Mouse (Mus musculus): ENCODE results near the gene Rgs19. TPM values are rescaled to one million over a fixed set of nuclear protein-coding genes. Genes with fewer than 3 reads are reported as not detected.

Rgs19 gene
- polyA plus RNA-seq, 1 experiment from 2014 or later: 66.6 TPM

DNA sequence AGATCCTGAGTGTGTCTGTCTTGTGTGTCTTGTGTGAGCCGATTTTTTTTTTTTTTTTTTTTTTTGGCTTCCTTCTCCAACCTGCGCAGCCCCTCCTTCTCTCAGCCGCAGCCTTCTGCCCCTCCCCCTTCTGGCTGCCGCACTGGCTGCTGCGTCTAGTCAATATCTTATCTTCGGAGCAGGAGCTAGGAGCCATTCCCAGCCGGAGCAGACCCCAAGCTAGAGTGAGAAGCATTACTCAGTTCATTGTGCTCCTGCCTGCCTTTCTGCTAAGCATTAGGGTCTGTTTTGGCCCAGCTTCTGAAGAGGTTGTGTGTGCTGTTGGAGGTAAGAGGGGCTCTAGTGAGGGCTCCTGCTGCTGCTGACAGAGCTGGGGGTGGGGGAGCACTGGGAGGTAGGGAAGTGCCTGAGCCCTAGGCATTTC, 21.1 kb upstream of the Rgs19 start, which contains the start of gene Oprl1:
Oprl1 (plus strand) TSS at position 114 of the 424 bp plus-strand sequence.
- Histone ChIP-seq H3K36me3 (ENCODE audit: control insufficient read depth, insufficient read depth, low read length) (no peaks in the 10 kb centered on the region), H3K27ac (ENCODE audit: low read depth, low read length) (0 out of 2 replicates have a peak within 1 kb of the TSS, but pooled peaks have one; percentile 54), H3K4me1 (ENCODE audit: control insufficient read depth, insufficient read depth, low read length) (peaks cover 5% of the 10 kb centered on the region), H3K4me3 (ENCODE audit: low read depth, low read length) (peak within 1 kb of the TSS; percentile 23), H3K9me3 (ENCODE audit: control insufficient read depth, low read length) (no peaks in the 10 kb centered on the region), H3K4me2 (ENCODE audit: low read depth) (peak within 1 kb of the TSS; percentile 39), H3K9ac (ENCODE audit: low read length) (peak within 1 kb of the TSS; percentile 61), H3K27me3 (ENCODE audit: control insufficient read depth, insufficient read depth, low read length) (no peaks in the 10 kb centered on the region)
- peak; percentile 73 for ATAC-seq (ENCODE audit: insufficient read depth, low FRiP score, low TSS enrichment)
- DNase-seq (ENCODE audit: low spot score): peak; percentile 64
- WGBS: 4% methylated on average over 7 of the region's 7 CpGs

DNA sequence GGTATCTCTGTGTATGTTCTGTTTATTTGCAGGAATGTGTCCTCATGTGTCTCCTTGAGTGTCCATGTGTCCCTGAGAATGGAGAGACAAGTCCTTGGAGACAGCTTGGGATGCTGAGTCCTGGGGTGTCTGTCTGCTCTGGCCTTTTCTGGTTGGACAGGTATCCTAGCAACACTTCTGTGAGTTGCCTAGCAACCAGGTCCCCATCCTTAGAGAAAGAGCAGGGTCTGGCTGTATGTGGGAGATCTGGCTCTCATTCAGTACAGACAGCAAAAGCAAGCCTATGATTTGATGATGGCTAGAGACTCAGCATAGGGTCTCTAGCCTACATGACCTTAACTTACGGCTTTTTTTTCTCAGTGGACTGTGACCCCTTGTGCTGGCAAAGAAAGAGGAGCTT, 20.0 kb upstream of the Rgs19 start:
- Histone ChIP-seq H3K9me3 (ENCODE audit: control insufficient read depth, low read length) (no peaks in the 10 kb centered on the region), H3K27ac (ENCODE audit: low read depth, low read length) (no peak overlapping the region), H3K4me3 (ENCODE audit: low read depth, low read length) (no peak overlapping the region), H3K4me2 (ENCODE audit: low read depth) (no peak overlapping the region), H3K4me1 (ENCODE audit: control insufficient read depth, insufficient read depth, low read length) (peaks cover 5% of the 10 kb centered on the region), H3K36me3 (ENCODE audit: control insufficient read depth, insufficient read depth, low read length) (no peaks in the 10 kb centered on the region), H3K27me3 (ENCODE audit: control insufficient read depth, insufficient read depth, low read length) (no peaks in the 10 kb centered on the region), H3K9ac (ENCODE audit: low read length) (no peak overlapping the region)
- 88% methylated on average over 1 of the region's 1 CpGs for WGBS
- ATAC-seq (ENCODE audit: insufficient read depth, low FRiP score, low TSS enrichment) (peak; percentile 55; the same call in 1 of the 2 replicates), DNase-seq (ENCODE audit: low spot score) (no peak)

DNA sequence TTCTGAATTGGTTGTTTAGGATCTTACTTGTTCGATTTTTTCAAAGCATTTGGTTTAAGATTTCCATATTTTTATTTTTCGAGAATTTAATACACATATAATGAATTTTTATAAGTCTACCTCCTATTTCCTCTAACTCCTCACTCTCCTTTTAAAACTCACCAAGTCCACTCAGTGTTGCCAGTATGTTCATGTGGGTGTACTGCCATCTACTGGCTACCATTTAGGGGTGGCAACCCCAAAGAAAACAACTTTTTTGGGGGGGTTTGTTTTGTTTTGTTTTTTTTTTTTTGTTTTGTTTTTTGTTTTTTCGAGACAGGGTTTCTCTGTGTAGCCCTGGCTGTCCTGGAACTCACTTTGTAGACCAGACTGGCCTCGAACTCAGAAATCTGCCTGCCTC, 12.9 kb upstream of the Rgs19 start:
- Histone ChIP-seq H3K27me3 (ENCODE audit: control insufficient read depth, insufficient read depth, low read length) (no peaks in the 10 kb centered on the region), H3K4me1 (ENCODE audit: control insufficient read depth, insufficient read depth, low read length) (no peaks in the 10 kb centered on the region), H3K27ac (ENCODE audit: low read depth, low read length) (no peak overlapping the region), H3K9me3 (ENCODE audit: control insufficient read depth, low read length) (no peaks in the 10 kb centered on the region), H3K36me3 (ENCODE audit: control insufficient read depth, insufficient read depth, low read length) (no peaks in the 10 kb centered on the region), H3K4me3 (ENCODE audit: low read depth, low read length) (no peak overlapping the region), H3K4me2 (ENCODE audit: low read depth) (no peak overlapping the region), H3K9ac (ENCODE audit: low read length) (no peak overlapping the region)
- ATAC-seq (ENCODE audit: insufficient read depth, low FRiP score, low TSS enrichment): no peak
- DNase-seq (ENCODE audit: low spot score): no peak
- 51% methylated on average over 4 of the region's 4 CpGs for WGBS

DNA sequence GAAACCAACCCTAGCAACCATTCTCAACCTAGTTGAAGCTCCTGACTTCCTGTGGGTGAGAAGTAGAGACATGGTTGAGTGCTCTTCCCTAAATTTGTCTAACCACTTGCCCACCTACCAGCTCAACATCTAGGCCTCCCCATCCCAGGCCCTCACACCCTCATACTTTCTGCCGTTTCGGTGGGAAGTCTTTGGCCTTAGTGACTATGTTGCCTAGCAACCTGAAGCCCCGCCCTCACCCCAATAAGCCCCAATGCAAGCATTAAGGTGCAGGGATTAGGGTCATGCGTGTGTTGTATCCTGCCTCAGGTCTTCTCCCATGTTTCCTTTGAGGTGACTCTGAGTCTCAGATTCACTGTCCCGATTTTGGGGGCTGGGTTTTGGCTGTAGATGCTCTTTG, 4.5 kb upstream of the Rgs19 start, which contains the start of gene Lkaaear1:
Lkaaear1 (minus strand) TSS at position 202 of the 400 bp plus-strand sequence.
- WGBS: 47% methylated on average over 5 of the region's 5 CpGs
- Histone ChIP-seq H3K4me1 (ENCODE audit: control insufficient read depth, insufficient read depth, low read length) (no peaks in the 10 kb centered on the region; the same call in 1 of the 2 replicates), H3K27me3 (ENCODE audit: control insufficient read depth, insufficient read depth, low read length) (no peaks in the 10 kb centered on the region), H3K9me3 (ENCODE audit: control insufficient read depth, low read length) (no peaks in the 10 kb centered on the region), H3K4me2 (ENCODE audit: low read depth) (no peak within 1 kb of the TSS), H3K36me3 (ENCODE audit: control insufficient read depth, insufficient read depth, low read length) (no peaks in the 10 kb centered on the region), H3K9ac (ENCODE audit: low read length) (no peak within 1 kb of the TSS), H3K27ac (ENCODE audit: low read depth, low read length) (no peak within 1 kb of the TSS), H3K4me3 (ENCODE audit: low read depth, low read length) (no peak within 1 kb of the TSS)
- ATAC-seq (ENCODE audit: insufficient read depth, low FRiP score, low TSS enrichment) (no peak), DNase-seq (ENCODE audit: low spot score) (no peak)

DNA sequence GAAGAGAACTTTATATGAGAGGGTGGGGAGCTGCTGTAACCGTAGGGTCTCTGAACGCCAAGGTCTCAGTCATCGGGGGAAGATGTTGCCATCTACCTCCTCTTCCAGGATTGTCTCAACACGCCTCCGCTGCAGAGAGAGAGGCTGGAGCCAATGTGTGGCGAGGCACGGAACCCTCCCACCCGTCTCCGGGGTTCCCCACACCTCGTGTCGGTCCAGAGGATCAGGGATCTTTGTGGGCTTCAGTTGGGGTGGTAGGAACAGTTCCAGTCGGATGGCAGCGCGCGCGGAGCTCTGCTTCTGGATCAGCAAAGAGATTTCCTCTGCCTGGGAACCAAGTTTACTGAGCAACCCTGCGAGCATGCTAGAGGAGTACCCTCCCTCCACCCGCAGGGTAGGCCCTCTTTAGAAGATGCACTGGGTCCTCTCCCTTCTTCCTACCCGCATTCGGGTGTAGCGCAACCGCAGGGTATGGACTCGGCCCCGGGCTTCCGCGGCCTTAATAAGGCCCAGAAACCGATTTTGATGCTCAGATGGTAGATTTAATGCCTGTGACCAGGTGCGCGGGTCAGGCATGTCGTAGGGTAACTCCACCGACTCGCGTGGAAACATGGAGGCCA, 3.1 kb upstream of the Rgs19 start:
- Histone ChIP-seq H3K27ac (ENCODE audit: low read depth, low read length) (no peak overlapping the region), H3K9me3 (ENCODE audit: control insufficient read depth, low read length) (no peaks in the 10 kb centered on the region), H3K4me1 (ENCODE audit: control insufficient read depth, insufficient read depth, low read length) (peaks cover 8% of the 10 kb centered on the region), H3K4me3 (ENCODE audit: low read depth, low read length) (no peak overlapping the region), H3K9ac (ENCODE audit: low read length) (no peak overlapping the region), H3K36me3 (ENCODE audit: control insufficient read depth, insufficient read depth, low read length) (no peaks in the 10 kb centered on the region), H3K27me3 (ENCODE audit: control insufficient read depth, insufficient read depth, low read length) (no peaks in the 10 kb centered on the region), H3K4me2 (ENCODE audit: low read depth) (no peak overlapping the region)
- WGBS: 72% methylated on average over 33 of the region's 33 CpGs
- DNase-seq (ENCODE audit: low spot score) (no peak), ATAC-seq (ENCODE audit: insufficient read depth, low FRiP score, low TSS enrichment) (no peak)

DNA sequence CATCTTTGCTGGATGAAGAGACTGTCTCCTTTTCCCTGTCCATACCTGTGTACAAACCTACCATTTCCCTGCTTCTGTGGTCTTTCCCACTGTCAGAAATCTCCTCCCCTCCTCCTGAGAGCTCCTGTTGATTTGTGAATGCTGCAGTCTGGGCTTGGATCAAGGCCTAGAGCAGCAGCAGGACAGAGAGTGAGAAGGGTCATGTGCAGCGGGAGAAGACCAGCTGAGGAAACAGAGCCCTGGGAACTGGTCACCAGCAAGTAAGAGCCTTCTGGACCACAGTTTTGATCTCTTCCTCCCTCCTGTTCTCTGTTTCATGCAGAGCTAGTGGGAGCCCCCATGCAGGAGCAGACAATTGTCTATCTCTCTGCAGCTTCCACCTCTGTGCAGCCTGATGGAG, 2.0 kb upstream of the Rgs19 start:
- Histone ChIP-seq H3K27me3 (ENCODE audit: control insufficient read depth, insufficient read depth, low read length) (no peaks in the 10 kb centered on the region), H3K27ac (ENCODE audit: low read depth, low read length) (no peak overlapping the region), H3K9me3 (ENCODE audit: control insufficient read depth, low read length) (no peaks in the 10 kb centered on the region), H3K4me2 (ENCODE audit: low read depth) (no peak overlapping the region), H3K36me3 (ENCODE audit: control insufficient read depth, insufficient read depth, low read length) (no peaks in the 10 kb centered on the region), H3K4me1 (ENCODE audit: control insufficient read depth, insufficient read depth, low read length) (peaks cover 8% of the 10 kb centered on the region), H3K9ac (ENCODE audit: low read length) (no peak overlapping the region), H3K4me3 (ENCODE audit: low read depth, low read length) (no peak overlapping the region)
- no peak for DNase-seq (ENCODE audit: low spot score)
- 79% methylated on average over 1 of the region's 1 CpGs for WGBS
- no peak for ATAC-seq (ENCODE audit: insufficient read depth, low FRiP score, low TSS enrichment)

DNA sequence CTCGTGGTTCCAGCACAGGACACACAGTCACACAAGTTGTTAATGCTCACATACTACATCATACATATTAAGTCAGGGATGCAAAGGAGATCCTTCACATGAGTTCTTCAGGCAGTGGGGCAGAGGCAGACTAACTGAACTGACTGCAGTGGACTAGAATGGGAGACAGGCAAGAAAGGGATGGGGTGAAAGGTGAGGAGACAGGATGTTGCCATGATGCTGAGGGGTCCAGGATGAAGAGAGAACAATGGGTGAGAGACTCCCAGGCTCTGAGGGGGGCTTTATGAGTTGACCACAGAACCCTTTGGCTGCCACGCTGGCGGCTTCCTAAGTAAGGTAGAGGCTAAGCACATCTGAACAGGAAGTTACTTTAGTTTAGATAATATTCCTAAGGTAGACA, 804 bp upstream of the Rgs19 start:
- DNase-seq (ENCODE audit: low spot score) (no peak), ATAC-seq (ENCODE audit: insufficient read depth, low FRiP score, low TSS enrichment) (no peak)
- H3K4me1 ChIP-seq (ENCODE audit: control insufficient read depth, insufficient read depth, low read length): peaks cover 8% of the 10 kb centered on the region
- H3K4me2 ChIP-seq (ENCODE audit: low read depth): no peak overlapping the region
- H3K36me3 ChIP-seq (ENCODE audit: control insufficient read depth, insufficient read depth, low read length): no peaks in the 10 kb centered on the region
- 91% methylated on average over 3 of the region's 3 CpGs for WGBS
- no peak overlapping the region for H3K9ac ChIP-seq (ENCODE audit: low read length)
- H3K9me3 ChIP-seq (ENCODE audit: control insufficient read depth, low read length): no peaks in the 10 kb centered on the region
- no peak overlapping the region for H3K4me3 ChIP-seq (ENCODE audit: low read depth, low read length)
- H3K27ac ChIP-seq (ENCODE audit: low read depth, low read length): no peak overlapping the region
- H3K27me3 ChIP-seq (ENCODE audit: control insufficient read depth, insufficient read depth, low read length): no peaks in the 10 kb centered on the region

DNA sequence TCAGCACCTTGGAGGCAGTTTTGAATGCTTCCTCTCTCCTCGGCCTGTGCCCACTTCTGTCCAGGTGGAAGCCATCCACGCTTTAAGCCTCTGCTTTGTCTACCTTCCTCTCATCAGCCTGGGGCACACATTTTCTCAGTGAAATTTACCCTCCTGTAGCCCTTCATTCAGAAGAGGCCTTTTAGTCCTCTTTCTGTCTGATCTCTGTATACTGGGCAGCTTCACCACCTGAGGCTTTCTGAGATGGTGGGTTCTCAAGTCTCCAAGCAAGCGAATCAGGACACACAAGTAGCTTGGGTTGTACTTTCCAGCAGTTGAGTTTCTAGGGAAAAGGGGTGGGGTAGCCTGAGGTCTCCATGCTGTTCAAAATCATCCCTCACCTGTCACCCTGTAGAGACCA, 1.5 kb downstream of the Rgs19 start:
- no peak for ATAC-seq (ENCODE audit: insufficient read depth, low FRiP score, low TSS enrichment)
- no peak for DNase-seq (ENCODE audit: low spot score)

DNA sequence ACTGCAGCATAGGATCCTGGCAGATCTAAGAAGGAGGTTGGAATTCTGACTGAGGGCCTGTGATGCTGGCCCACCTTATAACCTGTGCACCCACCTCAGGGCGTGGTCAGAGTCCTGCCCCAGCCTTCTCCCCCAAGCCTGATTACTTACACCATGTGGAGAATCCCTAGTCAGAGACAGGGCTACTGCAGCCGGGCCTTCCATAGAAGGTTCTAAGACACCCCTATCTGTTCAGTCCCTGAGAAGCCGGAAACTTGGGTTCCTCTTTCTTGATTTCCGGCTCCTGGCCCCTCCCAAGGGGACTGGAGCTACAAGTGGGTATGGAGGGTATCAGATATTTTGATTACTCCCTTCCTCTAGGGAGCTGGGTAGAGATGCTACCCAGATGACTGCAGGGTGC, 2.2 kb downstream of the Rgs19 start:
- WGBS: 87% methylated on average over 4 of the region's 4 CpGs
- H3K27me3 ChIP-seq (ENCODE audit: control insufficient read depth, insufficient read depth, low read length): no peaks in the 10 kb centered on the region
- DNase-seq (ENCODE audit: low spot score) (no peak), ATAC-seq (ENCODE audit: insufficient read depth, low FRiP score, low TSS enrichment) (no peak)
- H3K4me1 ChIP-seq (ENCODE audit: control insufficient read depth, insufficient read depth, low read length): peaks cover 8% of the 10 kb centered on the region
- H3K9me3 ChIP-seq (ENCODE audit: control insufficient read depth, low read length): no peaks in the 10 kb centered on the region
- H3K4me3 ChIP-seq (ENCODE audit: low read depth, low read length): no peak overlapping the region
- peaks cover 4% of the 10 kb centered on the region for H3K36me3 ChIP-seq (ENCODE audit: control insufficient read depth, insufficient read depth, low read length)
- H3K27ac ChIP-seq (ENCODE audit: low read depth, low read length): no peak overlapping the region
- no peak overlapping the region; the same call in 1 of the 2 replicates for H3K9ac ChIP-seq (ENCODE audit: low read length)
- 0 out of 2 replicates have a peak overlapping the region, but pooled peaks have one; percentile 9 for H3K4me2 ChIP-seq (ENCODE audit: low read depth)

More for the DNA sequence above, 1.5 kb downstream of the Rgs19 start:
- Histone ChIP-seq H3K9me3 (ENCODE audit: control insufficient read depth, low read length) (no peaks in the 10 kb centered on the region), H3K27ac (ENCODE audit: low read depth, low read length) (no peak overlapping the region), H3K9ac (ENCODE audit: low read length) (no peak overlapping the region), H3K27me3 (ENCODE audit: control insufficient read depth, insufficient read depth, low read length) (no peaks in the 10 kb centered on the region), H3K4me2 (ENCODE audit: low read depth) (no peak overlapping the region), H3K4me1 (ENCODE audit: control insufficient read depth, insufficient read depth, low read length) (peaks cover 8% of the 10 kb centered on the region), H3K36me3 (ENCODE audit: control insufficient read depth, insufficient read depth, low read length) (peaks cover 4% of the 10 kb centered on the region), H3K4me3 (ENCODE audit: low read depth, low read length) (no peak overlapping the region)
- 92% methylated on average over 3 of the region's 3 CpGs for WGBS
